Mouse (Mus musculus) kidney, adult 2 months (tissue): ENCODE measurements around the gene Prkg1. TPM values are rescaled to one million over a fixed set of nuclear protein-coding genes. Genes with fewer than 3 reads are reported as not detected.
"Not testable (repeated sequence)": the region's sequence is repeated elsewhere in the genome, so short reads cannot be mapped to it uniquely, and the experiment has no call there.

Source experiments
- DNase-seq: peaks from one replicate; pipeline ENCODE4 v3.0.0; 2021
- H3K27ac ChIP-seq: fragments of 200-500 bp; 2 replicates; pipeline ENCODE4 v1.5.1; 2012; ENCODE audit warnings: low read depth, low read length, control low read depth, inconsistent platforms; ENCODE audit not compliant: insufficient read depth
- H3K27me3 ChIP-seq: fragments of 200-500 bp; replicated peaks from 2 replicates; pipeline ENCODE4 v1.6.1; 2012; ENCODE audit warnings: mild to moderate bottlenecking, moderate library complexity, low read length, inconsistent platforms; ENCODE audit not compliant: control insufficient read depth, insufficient read depth
- H3K36me3 ChIP-seq: fragments of 200-500 bp; 2 replicates; pipeline ENCODE4 v1.6.1; 2012; ENCODE audit warnings: mild to moderate bottlenecking, moderate library complexity, low read length, inconsistent platforms; ENCODE audit not compliant: control insufficient read depth, insufficient read depth
- H3K4me1 ChIP-seq: fragments of 200-500 bp; 2 replicates; pipeline ENCODE4 v1.6.1; 2011; ENCODE audit warnings: low read length; ENCODE audit not compliant: control insufficient read depth, insufficient read depth
- H3K4me3 ChIP-seq: fragments of 200-500 bp; 2 replicates; pipeline ENCODE4 v1.5.1; 2011; ENCODE audit warnings: mild to moderate bottlenecking, low read depth, low read length, control low read depth; ENCODE audit not compliant: insufficient read depth
- CTCF ChIP-seq: fragments of 200-500 bp; conservative IDR thresholded peaks from 2 replicates; pipeline ENCODE4 v1.5.1; 2011; ENCODE audit warnings: low read depth, mild to moderate bottlenecking, control low read depth, low read length, moderate library complexity, mixed read lengths; ENCODE audit not compliant: insufficient read depth, insufficient read length
- POLR2A ChIP-seq: fragments of 200-500 bp; IDR thresholded peaks from one replicate; pipeline ENCODE4 v1.6.1; 2011; ENCODE audit warnings: low read depth, low read length, control low read depth
- WGBS: fragments of 180-500 bp; shearing (Covaris S2); methylation state at CpG from one replicate; pipeline ENCODE4 v1.1.7; 2018; 5-methylcytosine and 5-hydroxymethylcytosine counted together
- polyA plus RNA-seq: library from polyadenylated mRNA; depleted of rRNA; stranded (reverse); fragments of >200 nt; gene quantifications from 2 replicates; pipeline ENCODE4 v1.2.3, GENCODE M21; 2012

Prkg1 gene
- polyA plus RNA-seq, 1 experiment, result 1.7 TPM

GRCm38 (mm10) chr19:31262438-31262837, 502.4 kb downstream of the Prkg1 start:
- TF ChIP-seq POLR2A (no peak), CTCF (no peak)
- no peak overlapping the region for H3K4me3 ChIP-seq

DNA sequence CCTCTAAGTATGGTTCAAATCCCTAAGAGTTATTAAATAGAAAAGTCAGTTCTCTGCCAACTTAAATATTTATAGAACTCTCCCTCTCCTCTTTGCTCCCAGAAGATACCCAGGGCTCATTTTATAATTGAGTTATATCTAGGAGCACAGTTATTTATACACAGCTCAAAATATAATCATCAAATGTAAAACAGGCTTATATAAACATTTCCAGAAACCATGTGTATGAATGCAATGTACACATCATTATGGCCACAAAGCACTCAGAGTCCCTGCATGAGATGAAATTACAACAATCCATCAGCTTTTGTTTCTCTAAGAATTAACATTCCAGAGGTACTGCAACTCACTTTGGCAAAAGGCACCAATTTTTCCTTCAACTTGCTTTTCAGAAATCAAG, 504.3 kb downstream of the Prkg1 start:
- no peak overlapping the region for H3K4me3 ChIP-seq
- TF ChIP-seq CTCF (no peak), POLR2A (no peak)
- no peaks in the 10 kb centered on the region for H3K36me3 ChIP-seq
- no peak for DNase-seq
- no peaks in the 10 kb centered on the region for H3K27me3 ChIP-seq
- no peaks in the 10 kb centered on the region for H3K4me1 ChIP-seq
- H3K27ac ChIP-seq, result no peak overlapping the region

More at GRCm38 (mm10) chr19:31262438-31262837, 502.4 kb downstream of the Prkg1 start:
- H3K27me3 ChIP-seq, result no peaks in the 10 kb centered on the region
- no peak overlapping the region for H3K27ac ChIP-seq
- no peaks in the 10 kb centered on the region for H3K4me1 ChIP-seq
- WGBS, result 83% methylated on average over 1 of the region's 1 CpGs
- H3K36me3 ChIP-seq, result no peaks in the 10 kb centered on the region
- DNase-seq, result no peak

GRCm38 (mm10) chr19:31255780-31256179, 509.1 kb downstream of the Prkg1 start:
- WGBS, result 83% methylated on average over 2 of the region's 2 CpGs
- TF ChIP-seq CTCF, result no peak
- TF ChIP-seq POLR2A, result no peak
- H3K27ac ChIP-seq, result no peak overlapping the region
- no peak for DNase-seq
- no peaks in the 10 kb centered on the region for H3K36me3 ChIP-seq
- no peak overlapping the region for H3K4me3 ChIP-seq
- no peaks in the 10 kb centered on the region for H3K4me1 ChIP-seq
- H3K27me3 ChIP-seq, result no peaks in the 10 kb centered on the region

DNA sequence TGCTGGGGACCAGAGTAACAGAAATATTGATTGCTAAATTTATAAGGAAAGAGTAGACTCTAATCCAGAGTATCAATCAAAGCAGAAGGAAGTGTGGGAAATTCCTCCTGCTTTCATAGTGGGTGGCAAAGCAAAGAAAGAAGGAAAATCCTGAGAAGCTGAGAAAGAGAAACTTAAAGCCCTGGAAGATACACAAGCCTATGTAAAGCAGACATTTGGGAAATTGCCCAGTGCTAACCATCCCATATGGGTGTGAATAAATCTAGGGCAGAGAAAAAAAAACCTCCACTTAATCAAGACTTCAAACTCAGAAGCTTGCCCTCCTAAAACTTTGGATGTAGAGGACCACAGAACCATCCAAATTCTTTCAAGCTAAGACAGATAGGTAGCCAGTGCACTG, 532.4 kb downstream of the Prkg1 start:
- no peaks in the 10 kb centered on the region for H3K27me3 ChIP-seq
- no peaks in the 10 kb centered on the region for H3K4me1 ChIP-seq
- no peaks in the 10 kb centered on the region for H3K36me3 ChIP-seq
- no peak overlapping the region for H3K27ac ChIP-seq
- TF ChIP-seq CTCF (no peak), POLR2A (no peak)
- no peak for DNase-seq
- H3K4me3 ChIP-seq, result no peak overlapping the region

- H3K27ac ChIP-seq, result no peak overlapping the region
- no peaks in the 10 kb centered on the region for H3K4me1 ChIP-seq
- H3K4me3 ChIP-seq, result no peak overlapping the region
- H3K27me3 ChIP-seq, result no peaks in the 10 kb centered on the region; the same call in 1 of the 2 replicates
- TF ChIP-seq CTCF (no peak), POLR2A (no peak)
- 77% methylated on average over 3 of the region's 3 CpGs for WGBS
- no peaks in the 10 kb centered on the region for H3K36me3 ChIP-seq
- no peak for DNase-seq
These were observed 536.4 kb downstream of the Prkg1 start for GRCm38 (mm10) chr19:31228385-31228784.

DNA sequence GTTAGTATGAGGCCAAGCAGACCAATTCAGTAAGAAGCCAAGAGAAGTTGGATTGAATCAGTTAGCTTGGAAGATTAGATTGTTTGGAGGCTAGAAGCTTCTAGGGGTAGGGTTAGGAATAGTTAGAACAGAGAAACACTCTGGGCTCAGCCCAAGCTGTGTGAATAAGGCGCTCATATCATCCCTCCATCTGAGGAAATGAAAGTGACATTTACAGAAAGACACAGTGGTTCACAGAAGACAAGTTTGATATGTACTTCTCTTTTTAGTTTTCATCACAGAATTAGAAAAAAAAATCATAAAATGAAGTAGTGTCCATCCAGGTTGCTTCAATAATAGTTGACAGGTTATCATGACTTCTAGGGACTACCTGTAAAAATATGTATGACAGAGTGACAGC, 541.4 kb downstream of the Prkg1 start:
- no peaks in the 10 kb centered on the region for H3K4me1 ChIP-seq
- H3K4me3 ChIP-seq, result no peak overlapping the region
- TF ChIP-seq CTCF (no peak), POLR2A (no peak)
- WGBS, result 98% methylated on average over 1 of the region's 1 CpGs
- no peaks in the 10 kb centered on the region for H3K36me3 ChIP-seq
- H3K27ac ChIP-seq, result no peak overlapping the region
- H3K27me3 ChIP-seq, result no peaks in the 10 kb centered on the region; the same call in 1 of the 2 replicates
- DNase-seq, result no peak

DNA sequence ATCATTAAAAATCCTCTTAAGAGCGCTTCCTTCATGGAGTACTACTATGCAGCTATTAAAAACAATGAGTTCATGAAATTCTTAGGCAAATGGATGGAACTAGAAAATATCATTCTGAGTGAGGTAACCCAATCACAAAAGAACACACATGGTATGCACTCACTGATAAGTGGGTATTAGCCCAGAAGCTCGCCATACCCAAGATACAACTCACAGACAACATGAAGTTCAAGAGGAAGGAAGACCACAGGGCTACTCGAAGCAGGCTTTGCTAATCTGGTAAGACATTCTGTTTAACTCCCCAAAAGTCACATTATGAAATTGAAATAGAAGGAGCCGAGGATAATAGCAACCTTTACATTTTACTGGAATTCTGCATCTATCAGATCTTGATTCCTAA, 545.6 kb downstream of the Prkg1 start:
- H3K4me1 ChIP-seq, H3K27me3 ChIP-seq, H3K4me3 ChIP-seq, H3K27ac ChIP-seq, H3K36me3 ChIP-seq, DNase-seq: not testable (repeated sequence)
- WGBS, result 92% methylated on average over 4 of the region's 4 CpGs

DNA sequence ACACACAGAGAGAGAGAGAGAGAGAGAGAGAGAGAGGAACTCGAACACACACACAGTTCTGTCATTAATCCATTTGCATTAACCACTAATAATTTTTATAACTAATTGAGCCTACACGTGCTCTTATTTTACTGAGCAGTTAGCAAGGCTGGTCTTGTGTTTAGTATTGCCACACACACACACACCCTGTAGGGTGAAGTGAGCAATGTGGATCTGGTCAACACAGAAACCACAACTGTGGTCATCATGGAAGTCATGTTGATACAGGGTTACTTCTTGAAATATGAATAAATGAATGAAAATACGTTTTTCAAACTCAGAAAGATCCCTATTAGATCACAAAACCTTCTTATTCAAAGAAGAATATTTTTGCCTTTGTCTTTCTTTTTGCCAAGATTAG, 554.0 kb downstream of the Prkg1 start:
- Histone ChIP-seq H3K27ac (no peak overlapping the region), H3K4me3 (no peak overlapping the region), H3K27me3 (no peaks in the 10 kb centered on the region), H3K4me1 (no peaks in the 10 kb centered on the region), H3K36me3 (no peaks in the 10 kb centered on the region)
- TF ChIP-seq CTCF, result no peak
- no peak for TF ChIP-seq POLR2A
- DNase-seq, result no peak
- 72% methylated on average over 3 of the region's 3 CpGs for WGBS
